Mouse (Mus musculus) liver, embryonic 13.5 days (tissue): ENCODE measurements at regions not wholly inside any gene's neighbourhood (a gene's known extent, or its start where the extent isn't known, plus 50 kb on each side); places are given as distances from the start of the nearest gene placed in this dataset.

Source experiments
- ATAC-seq: fragments of 200-750 bp; cut with Nextera tagmentation; 2 replicates; pipeline ENCODE4 v1.8.0; 2017; ENCODE audit warnings: low read depth, mild to moderate bottlenecking, moderate number of reproducible peaks, moderate library complexity
- DNase-seq: peaks from one replicate; pipeline ENCODE4 v3.0.0; 2022
- H3K27ac ChIP-seq: fragments of 300-500 bp; sonication (generic); 2 replicates; pipeline ENCODE4 v1.5.1; 2015; ENCODE audit warnings: moderate library complexity, mild to moderate bottlenecking, inconsistent platforms
- H3K27me3 ChIP-seq: fragments of 300-500 bp; sonication (generic); 2 replicates; pipeline ENCODE4 v1.6.1; 2015; ENCODE audit warnings: mild to moderate bottlenecking, inconsistent platforms
- H3K36me3 ChIP-seq: fragments of 300-500 bp; sonication (generic); 2 replicates; pipeline ENCODE4 v1.6.1; 2015; ENCODE audit warnings: mild to moderate bottlenecking, inconsistent platforms
- H3K4me1 ChIP-seq: fragments of 300-500 bp; sonication (generic); replicated peaks from 2 replicates; pipeline ENCODE4 v1.6.1; 2015; ENCODE audit warnings: inconsistent platforms
- H3K4me2 ChIP-seq: fragments of 300-500 bp; sonication (generic); 2 replicates; pipeline ENCODE4 v1.6.1; 2015; ENCODE audit warnings: inconsistent platforms, mild to moderate bottlenecking, moderate library complexity
- H3K4me3 ChIP-seq: fragments of 300-500 bp; sonication (generic); replicated peaks from 2 replicates; pipeline ENCODE4 v1.5.1; 2015; ENCODE audit warnings: mild to moderate bottlenecking, inconsistent platforms
- H3K9ac ChIP-seq: fragments of 300-500 bp; sonication (generic); 2 replicates; pipeline ENCODE4 v1.6.1; 2015; ENCODE audit warnings: mild to moderate bottlenecking, inconsistent platforms
- H3K9me3 ChIP-seq: fragments of 300-500 bp; sonication (generic); replicated peaks from 2 replicates; pipeline ENCODE4 v1.6.1; 2016; ENCODE audit warnings: inconsistent platforms
- WGBS: fragments of 180-500 bp; shearing (Covaris S2); methylation state at CpG from one replicate; pipeline ENCODE4 v1.1.7; 2015; ENCODE audit not compliant: insufficient replicate concordance; 5-methylcytosine and 5-hydroxymethylcytosine counted together

DNA sequence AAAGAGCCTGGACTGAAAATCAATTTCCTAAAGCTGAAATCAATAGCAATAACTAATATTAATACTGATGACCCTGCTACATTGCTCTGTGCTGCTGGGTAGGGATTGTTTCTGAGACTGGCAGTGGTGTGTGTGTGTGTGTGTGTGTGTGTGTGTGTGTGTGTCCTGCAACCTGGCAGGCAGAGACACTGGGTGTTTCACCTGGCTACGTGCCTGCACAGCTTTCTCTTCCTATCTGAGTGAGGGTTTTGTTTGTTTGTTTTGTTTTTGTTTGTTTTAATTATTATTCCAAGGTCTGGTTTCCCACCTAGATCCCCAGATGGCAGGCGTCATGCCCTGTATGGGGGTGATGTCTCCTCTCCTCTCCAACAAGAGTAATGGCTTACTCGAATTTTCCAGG, 54.5 kb upstream of the Rxra start:
- no peaks in the 10 kb centered on the region for H3K27me3 ChIP-seq
- H3K4me1 ChIP-seq: peaks cover 6% of the 10 kb centered on the region; the same call in 1 of the 2 replicates
- no peak overlapping the region for H3K4me2 ChIP-seq
- no peaks in the 10 kb centered on the region for H3K36me3 ChIP-seq
- no peak overlapping the region for H3K27ac ChIP-seq
- H3K9ac ChIP-seq: no peak overlapping the region
- WGBS: 50% methylated on average over 3 of the region's 3 CpGs
- ATAC-seq (no peak), DNase-seq (no peak)
- H3K4me3 ChIP-seq: no peak overlapping the region
- no peaks in the 10 kb centered on the region for H3K9me3 ChIP-seq

GRCm38 (mm10) chr2:27624656-27625366, 51.4 kb upstream of the Rxra start:
- Histone ChIP-seq H3K4me3 (no peak overlapping the region), H3K9me3 (no peaks in the 10 kb centered on the region), H3K36me3 (no peaks in the 10 kb centered on the region), H3K27me3 (no peaks in the 10 kb centered on the region), H3K4me1 (peaks cover 6% of the 10 kb centered on the region; the same call in 1 of the 2 replicates), H3K27ac (peak overlapping the region; percentile 76), H3K4me2 (no peak overlapping the region), H3K9ac (no peak overlapping the region)
- DNase-seq (no peak), ATAC-seq (peak; percentile 56)
- WGBS: 45% methylated on average over 2 of the region's 2 CpGs
